Mouse (Mus musculus) brain, embryonic 14.5 days (tissue): ENCODE measurements around the gene Olfr177. TPM values are rescaled to one million over a fixed set of nuclear protein-coding genes. Genes with fewer than 3 reads are reported as not detected.

Experiments used
- DNase-seq: peaks from one replicate; pipeline ENCODE4 v3.0.0-alpha.2; 2011; ENCODE audit warnings: low read depth
- CTCF ChIP-seq: fragments of 200-500 bp; IDR thresholded peaks from 2 replicates; pipeline ENCODE4 v1.5.1; 2012; ENCODE audit warnings: inconsistent platforms, mild to moderate bottlenecking, moderate library complexity, borderline replicate concordance; ENCODE audit not compliant: insufficient read depth, insufficient read length; ENCODE audit errors: extremely low read depth
- POLR2A ChIP-seq: fragments of 200-500 bp; IDR thresholded peaks from 2 replicates; pipeline ENCODE4 v1.6.1; 2012; ENCODE audit warnings: mild to moderate bottlenecking, inconsistent platforms, borderline replicate concordance; ENCODE audit not compliant: poor library complexity, insufficient read depth, insufficient read length, severe bottlenecking; ENCODE audit errors: extremely low read depth
- polyA plus RNA-seq: library from polyadenylated mRNA; depleted of rRNA; stranded (reverse); fragments of >200 nt; gene quantifications from 2 replicates; pipeline ENCODE4 v1.2.3, GENCODE M21; 2012; rRNA removed

Gene Olfr177
- polyA plus RNA-seq: not detected in 2 replicates

DNA sequence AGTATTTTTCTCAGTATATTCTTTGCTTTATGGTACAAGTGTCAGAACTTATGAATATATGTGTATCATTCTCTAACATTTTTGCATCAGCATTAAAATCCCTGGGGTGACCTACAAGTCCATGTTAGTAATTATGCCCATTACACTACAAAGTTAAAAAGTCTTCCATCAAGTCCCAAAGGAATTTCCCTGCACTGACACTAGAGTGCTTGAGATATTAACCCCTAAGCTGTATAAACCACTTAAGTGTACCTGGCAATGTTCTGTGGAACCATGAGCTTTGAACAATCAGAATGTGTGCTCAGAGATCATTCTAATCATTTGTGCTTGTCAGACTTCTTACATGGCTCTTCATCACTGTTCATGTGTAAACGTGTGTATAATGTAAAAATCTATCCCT is at the start of gene Olfr177:
TSS of gene Olfr177 (minus strand) at position 101 of the 400 bp plus-strand sequence.
- TF ChIP-seq CTCF (no peak), POLR2A (no peak)
- DNase-seq: no peak

DNA sequence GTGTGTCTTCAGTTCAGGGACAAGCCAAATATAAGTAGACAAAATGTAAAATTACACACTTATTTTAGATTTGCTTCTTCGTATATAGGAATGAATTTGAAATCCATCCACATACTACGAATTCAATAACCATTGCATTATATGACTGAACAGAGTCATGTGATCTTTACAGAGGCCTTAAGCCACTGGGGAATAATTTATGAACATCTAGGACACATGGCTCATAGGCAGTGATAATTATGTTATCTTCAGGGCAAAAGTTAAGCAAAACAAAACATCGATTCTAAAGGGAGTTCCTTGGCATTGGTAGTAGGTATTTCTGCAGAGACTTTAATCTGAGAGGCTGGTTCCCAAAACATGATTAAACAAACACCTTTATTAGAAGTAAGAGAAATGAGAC is 17.4 kb upstream of the Olfr177 start, which contains the start of gene Olfr178:
TSS of gene Olfr178 (minus strand) at position 101 of the 400 bp plus-strand sequence.
- TF ChIP-seq POLR2A (no peak), CTCF (no peak)
- no peak for DNase-seq

DNA sequence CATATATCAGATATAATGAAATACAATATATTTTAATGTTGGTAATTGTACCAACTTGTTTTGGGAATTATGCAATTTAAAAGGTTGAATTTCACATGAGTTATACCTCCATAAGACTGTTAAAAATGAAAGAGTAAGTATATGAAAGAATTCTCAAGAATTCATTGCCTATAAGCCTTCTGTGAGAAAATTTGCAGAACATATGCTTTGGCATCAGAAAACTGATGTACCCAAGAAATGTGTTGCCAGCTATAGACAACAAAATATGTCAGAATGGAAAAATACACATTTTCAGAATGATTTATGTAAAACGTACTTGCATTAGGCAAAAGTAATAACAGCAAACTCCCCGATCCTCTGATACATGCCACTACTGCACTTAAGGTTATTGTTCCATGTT is 9.8 kb upstream of the Olfr177 start:
- no peak for TF ChIP-seq CTCF
- no peak for TF ChIP-seq POLR2A
- DNase-seq: peak; percentile 3

- TF ChIP-seq CTCF (no peak), POLR2A (no peak)
These were observed 13.1 kb downstream of the Olfr177 start for GRCm38 (mm10) chr16:58861479-58861878.

GRCm38 (mm10) chr16:58860032-58860737 is 14.4 kb downstream of the Olfr177 start:
- no peak for DNase-seq
- TF ChIP-seq POLR2A (no peak), CTCF (no peak)

More at GRCm38 (mm10) chr16:58861479-58861878, 13.1 kb downstream of the Olfr177 start:
- DNase-seq: no peak

- TF ChIP-seq POLR2A (no peak), CTCF (no peak)
- no peak for DNase-seq
These were observed 47.7 kb downstream of the Olfr177 start, which contains the start of gene Olfr175-ps1 for GRCm38 (mm10) chr16:58826732-58827319. Olfr175-ps1 (minus strand) TSS chr16:58826782.

Other genes with a start within 250 kb of the Olfr177 start
- gene E330017A01Rik, start 236.0 kb downstream of the Olfr177 start, polyA plus RNA-seq: not detected in 2 replicates
- 13.4 and 13.9 TPM in 2 replicates for gene Cpox, start 204.5 kb downstream of the Olfr177 start, polyA plus RNA-seq
- 0.05 and 0.25 TPM in 2 replicates for gene Gpr15, start 155.7 kb downstream of the Olfr177 start, polyA plus RNA-seq
- 102 and 108 TPM in 2 replicates for gene Cldnd1, start 146.9 kb downstream of the Olfr177 start, polyA plus RNA-seq
- not detected in 2 replicates for gene Olfr172, start 111.6 kb downstream of the Olfr177 start, polyA plus RNA-seq
- not detected in 2 replicates for gene Olfr173, start 74.5 kb downstream of the Olfr177 start, polyA plus RNA-seq
- gene Olfr175-ps1, start 48.0 kb downstream of the Olfr177 start, polyA plus RNA-seq: not detected in 2 replicates
- gene Olfr178, start 17.3 kb upstream of the Olfr177 start, polyA plus RNA-seq: not detected in 2 replicates
- not detected in 2 replicates for gene Olfr181, start 54.0 kb upstream of the Olfr177 start, polyA plus RNA-seq
- not detected in 2 replicates for gene Olfr180, start 54.6 kb upstream of the Olfr177 start, polyA plus RNA-seq
- gene Olfr183, start 120.6 kb upstream of the Olfr177 start, polyA plus RNA-seq: not detected in 2 replicates
- gene Olfr186, start 155.5 kb upstream of the Olfr177 start, polyA plus RNA-seq: not detected in 2 replicates
- gene Olfr187, start 165.0 kb upstream of the Olfr177 start, polyA plus RNA-seq: not detected in 2 replicates
- not detected in 2 replicates for gene Olfr190, start 203.2 kb upstream of the Olfr177 start, polyA plus RNA-seq
- not detected in 2 replicates for gene Olfr191, start 215.1 kb upstream of the Olfr177 start, polyA plus RNA-seq
- gene Olfr193, start 237.1 kb upstream of the Olfr177 start, polyA plus RNA-seq: not detected in 2 replicates
- gene Olfr194, start 246.3 kb upstream of the Olfr177 start, polyA plus RNA-seq: not detected in 2 replicates